Mouse (Mus musculus) gastrocnemius, postnatal 10 days (tissue): ENCODE measurements around the gene Gal3st4. TPM values are rescaled to one million over a fixed set of nuclear protein-coding genes. Genes with fewer than 3 reads are reported as not detected.
A peak's percentile ranks its signal among the peaks of the same experiment; 100 is the strongest.

Source experiments
- DNase-seq: peaks from one replicate; pipeline ENCODE4 v3.0.0; 2021; ENCODE audit warnings: mixed read lengths
- long read RNA-seq, 2 experiments: library from polyadenylated mRNA; stranded (forward); transcript quantifications; one replicate each; pipeline ENCODE4 v2.0.0; 2021
- total RNA-seq, 2 experiments: library from RNA; stranded (reverse); gene quantifications; 2 replicates each; pipeline ENCODE4 v1.2.3; 2021

The Gal3st4 gene
- total RNA-seq, result under 1 TPM; 0.38 to 0.86 TPM
- long read RNA-seq, experiment 1, result 0 reads
- long read RNA-seq, experiment 2, result 0 reads

DNA sequence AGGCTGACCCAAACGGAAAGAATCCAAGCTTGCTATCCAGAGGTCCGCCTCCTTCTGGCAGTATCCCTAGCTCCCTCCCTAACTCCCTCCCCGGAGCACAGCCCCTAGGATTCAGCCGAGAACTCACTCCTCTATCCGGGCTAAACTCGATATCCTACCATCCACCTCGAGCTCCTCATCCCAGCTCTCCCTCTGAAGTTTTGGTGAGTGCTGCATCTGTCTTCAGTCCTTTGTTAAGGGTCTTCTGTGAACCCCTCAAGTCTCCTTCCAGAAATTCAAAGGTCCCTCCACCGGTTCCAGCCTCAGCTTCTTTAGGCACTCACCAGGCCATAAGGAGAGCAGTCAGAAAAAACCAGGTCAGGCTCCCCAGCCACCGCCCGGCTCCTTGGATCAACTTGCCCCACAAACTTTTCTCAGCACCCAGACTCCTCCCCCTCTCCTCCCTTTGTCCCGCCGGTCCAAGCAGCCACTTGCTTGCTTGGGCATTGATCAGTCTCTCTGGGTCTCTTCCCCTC, at the start of gene Gal3st4:
Gene Gal3st4 (minus strand): TSS at position 432 of the 515 bp plus-strand sequence.
- DNase-seq, result no peak

DNA sequence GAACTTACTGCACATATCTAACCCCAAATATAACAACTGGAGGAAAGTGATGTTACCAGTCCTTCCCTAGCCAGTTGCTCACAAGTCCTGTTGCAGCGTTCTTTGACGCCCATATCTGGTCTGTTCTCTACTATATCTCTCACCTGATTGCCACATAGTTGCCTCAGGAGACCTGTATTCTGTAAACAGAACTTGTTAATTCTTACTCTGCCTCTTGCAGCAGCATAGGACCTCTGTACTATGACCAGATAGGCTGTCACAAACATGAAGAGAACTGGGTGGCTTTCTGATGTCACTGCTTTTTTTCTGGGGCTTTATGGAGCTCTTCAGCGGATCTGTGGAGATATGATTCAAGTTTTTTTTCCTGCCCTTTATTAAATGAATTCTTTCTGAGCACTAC, 40.2 kb upstream of the Gal3st4 start:
- DNase-seq, result no peak

DNA sequence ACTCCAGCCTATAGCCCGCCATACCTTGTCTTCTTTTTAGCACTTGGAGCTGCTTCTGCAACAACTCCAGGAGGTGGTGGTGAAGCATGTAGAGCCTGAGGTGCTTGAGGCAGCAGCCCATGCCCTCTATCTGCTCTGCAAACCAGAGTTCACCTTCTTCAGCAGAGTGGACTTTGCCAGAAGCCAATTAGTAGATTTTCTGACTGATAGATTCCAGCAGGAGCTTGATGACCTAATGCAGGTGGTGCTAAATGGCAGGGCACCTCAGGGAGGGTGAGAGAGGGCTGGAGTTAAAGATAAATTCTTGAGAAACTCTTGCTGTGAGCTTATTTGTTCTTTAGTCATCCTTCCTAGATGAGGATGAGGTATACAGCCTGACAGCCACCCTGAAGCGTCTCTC, 27.0 kb upstream of the Gal3st4 start:
- no peak for DNase-seq

DNA sequence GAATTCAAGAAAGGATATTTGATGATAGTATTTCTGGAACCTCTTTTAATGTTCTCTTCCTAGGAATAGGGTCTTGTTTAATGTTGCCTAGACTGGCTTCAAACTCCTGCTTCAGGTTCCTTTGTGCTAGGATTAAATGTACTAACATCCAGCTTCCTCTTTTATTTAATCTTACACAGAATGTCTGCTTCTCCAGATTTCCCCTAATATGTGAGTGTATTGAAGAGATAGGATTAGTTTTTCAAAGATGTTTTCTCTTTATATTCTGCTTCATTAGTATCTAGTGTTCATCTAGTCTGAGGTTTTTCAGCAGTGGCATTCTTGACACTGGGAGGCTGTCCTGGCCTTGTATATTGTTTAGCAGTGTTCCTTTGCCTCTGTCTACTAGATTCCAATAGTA, 21.5 kb upstream of the Gal3st4 start:
- DNase-seq, result no peak

DNA sequence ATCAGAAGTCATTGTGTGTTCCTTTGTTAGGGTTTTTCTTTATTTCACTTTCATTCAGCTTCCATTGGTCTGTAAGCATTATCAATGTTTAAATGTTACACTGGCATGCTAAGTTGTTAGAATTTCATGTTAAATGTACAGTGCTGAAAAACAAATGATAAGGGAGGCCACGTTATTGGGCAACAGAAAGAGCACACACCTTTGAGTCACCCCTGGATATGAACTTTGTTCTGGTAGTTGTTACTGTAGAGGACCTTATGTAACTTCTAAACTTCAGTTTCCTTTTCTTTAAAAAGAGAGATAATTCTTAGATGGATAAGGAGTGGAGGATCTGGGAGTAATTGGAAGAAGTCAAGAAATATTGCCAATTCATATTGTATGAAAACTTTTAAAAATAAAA, 19.0 kb upstream of the Gal3st4 start:
- no peak for DNase-seq

DNA sequence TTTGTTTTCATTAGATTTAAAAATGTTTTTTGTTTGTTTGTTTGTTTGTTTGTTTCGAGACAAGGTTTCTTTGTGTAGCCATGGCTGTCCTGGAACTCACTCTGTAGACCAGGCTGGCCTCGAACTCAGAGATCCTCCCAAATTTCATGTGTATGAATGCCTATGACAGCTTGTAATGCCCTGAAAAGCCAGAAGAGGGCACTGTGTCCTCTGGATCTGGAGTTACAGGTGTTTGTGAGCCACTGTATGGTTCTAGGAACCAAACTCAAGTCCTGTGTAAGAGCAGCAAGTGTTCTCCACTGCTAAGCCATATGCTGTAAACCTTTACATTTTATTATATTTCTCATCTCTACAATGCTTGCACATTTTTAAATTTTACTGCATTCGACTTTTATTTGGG, 15.2 kb upstream of the Gal3st4 start:
- DNase-seq, result no peak

DNA sequence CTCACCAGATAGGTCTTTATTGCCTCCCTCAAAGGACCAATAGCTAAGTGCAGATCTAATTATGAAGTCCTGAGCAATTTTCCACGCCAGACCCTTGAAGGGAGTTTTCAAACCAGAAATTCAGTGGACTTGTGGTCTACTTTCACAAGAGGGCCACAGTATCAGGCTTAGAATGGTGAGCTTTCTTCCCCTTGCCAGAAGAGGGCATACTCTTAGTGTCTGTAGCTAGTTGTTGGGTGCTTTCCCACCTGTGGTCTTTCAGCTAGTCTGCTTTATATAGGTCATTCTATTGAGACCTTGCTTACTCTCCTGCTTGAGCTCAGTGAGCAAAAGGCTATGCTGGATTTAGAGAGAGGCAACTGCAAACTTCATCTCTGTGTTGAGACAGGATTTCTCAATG, 10.9 kb upstream of the Gal3st4 start:
- no peak for DNase-seq

DNA sequence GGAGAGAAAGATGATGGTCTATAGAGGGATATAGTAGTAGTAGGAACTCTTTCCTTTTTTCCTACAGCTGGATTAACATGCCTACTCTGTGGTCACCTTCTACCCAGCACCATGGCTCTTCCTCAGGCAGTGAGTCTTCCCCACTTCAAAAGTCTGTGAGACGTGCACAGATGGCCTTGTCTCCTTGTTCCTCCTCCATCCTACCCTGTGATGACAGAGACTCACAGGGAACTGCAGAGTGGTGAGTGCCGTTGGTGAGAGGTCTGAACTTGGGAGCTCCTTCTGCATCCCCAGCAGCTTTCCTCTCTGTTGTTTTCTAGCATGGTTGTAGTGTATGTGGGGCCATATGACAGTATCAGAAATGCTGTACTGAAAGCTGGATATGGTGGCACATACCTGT, 9.2 kb upstream of the Gal3st4 start:
- no peak for DNase-seq

DNA sequence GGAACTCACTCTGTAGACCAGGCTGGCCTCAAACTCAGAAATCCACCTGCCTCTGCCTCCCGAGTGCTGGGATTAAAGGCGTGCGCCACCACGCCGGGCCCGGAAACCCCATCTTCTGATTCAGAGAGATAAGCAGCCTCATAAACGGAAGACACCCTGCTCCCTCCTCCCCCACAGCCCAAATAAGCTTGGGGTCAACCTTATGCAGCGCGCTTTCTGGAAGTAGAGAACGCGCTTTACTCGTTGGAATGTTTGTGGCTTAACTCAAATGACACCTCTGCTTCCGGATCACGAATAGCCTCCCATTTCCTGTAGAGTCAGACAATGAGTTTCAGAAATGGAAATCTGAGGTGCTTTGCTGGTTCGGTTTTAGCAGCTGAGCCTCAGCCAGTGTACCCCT, 8.2 kb upstream of the Gal3st4 start:
- no peak for DNase-seq

DNA sequence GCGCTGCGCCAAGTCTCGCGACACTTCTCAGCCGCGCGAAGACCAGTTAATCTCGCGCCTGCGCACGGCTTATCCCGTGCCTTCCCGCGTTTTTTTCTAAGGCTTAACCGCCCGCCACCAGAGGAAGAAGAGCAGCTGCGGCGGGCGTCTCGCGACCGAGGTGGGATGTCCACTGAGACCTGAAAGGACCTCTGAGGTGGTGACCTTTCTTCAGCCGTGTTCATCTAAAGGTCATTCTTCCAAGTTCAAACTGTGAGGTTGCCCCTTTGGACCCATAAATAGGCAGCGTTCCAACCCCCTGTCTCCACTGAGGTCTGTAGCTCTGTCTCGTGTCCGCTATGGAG, 7.8 kb upstream of the Gal3st4 start:
- DNase-seq, result no peak

DNA sequence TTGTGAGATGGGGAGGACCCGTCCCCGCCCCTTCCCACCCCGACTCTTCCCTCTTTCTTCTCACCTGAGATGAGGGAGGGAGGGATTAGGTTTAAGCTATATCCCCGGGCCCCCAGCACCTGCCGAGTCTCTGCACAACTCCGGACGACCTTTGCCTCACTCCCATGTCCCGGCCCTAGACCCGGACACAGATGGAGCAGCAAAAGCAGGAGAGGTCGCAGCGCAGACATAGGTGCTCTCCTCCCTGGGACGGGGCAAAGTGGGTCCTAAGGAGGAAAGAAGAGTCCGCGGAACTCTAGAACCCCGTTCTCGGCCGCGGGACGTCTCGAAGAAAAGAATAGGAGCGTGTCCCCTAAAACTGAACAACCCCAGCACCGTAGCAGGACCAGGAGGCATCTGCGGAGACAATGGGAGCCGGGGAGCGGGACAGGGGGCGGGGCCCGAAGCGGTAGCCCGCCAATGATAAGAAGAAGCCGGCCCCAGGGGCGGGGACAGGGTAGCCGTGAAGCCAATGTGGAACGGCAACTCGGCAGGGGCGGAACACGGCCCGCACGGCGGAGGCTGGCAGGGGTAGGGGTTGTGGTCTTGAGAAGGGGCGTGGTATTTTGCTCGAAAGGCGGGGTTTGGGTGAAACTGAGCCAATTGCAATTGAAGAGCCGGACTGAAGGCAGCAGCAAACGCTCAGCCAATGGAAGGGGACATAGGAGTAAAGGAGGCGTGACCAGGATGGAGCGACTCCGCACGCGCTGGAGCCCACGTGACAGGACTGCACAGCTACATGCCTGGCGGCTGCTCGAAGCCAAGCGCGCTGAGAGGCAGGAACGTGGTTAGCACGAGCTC, 7.2 kb upstream of the Gal3st4 start, which contains the start of the genes Gm43720, Gpc2 and Stag3:
Gene Gm43720 (minus strand): TSS at position 374 of the 840 bp plus-strand sequence.
Gene Gpc2 (minus strand): TSS at position 421 of the 840 bp plus-strand sequence.
Gene Stag3 (plus strand): TSS at position 656 of the 840 bp plus-strand sequence.
- peak; percentile 82 for DNase-seq

DNA sequence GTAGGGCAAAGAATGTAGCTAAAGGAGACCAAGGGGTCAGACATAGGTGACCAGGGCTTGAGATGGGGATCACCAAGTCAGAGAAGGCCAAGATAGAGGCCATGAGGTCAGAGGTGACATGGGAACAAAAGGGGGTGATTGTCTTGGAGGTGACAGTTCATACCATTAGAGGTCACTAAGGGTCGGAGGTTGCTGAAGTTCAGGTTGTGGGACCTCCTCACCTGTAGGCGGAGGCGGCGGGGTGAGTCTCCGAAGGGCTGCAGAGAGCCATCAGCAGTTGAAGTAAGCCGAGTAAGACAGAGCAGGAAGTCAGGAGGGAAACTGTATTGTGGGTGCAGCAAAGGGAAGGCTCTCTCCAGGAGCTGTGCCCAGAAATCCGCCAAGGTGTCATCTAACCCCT, 5.4 kb upstream of the Gal3st4 start:
- no peak for DNase-seq

DNA sequence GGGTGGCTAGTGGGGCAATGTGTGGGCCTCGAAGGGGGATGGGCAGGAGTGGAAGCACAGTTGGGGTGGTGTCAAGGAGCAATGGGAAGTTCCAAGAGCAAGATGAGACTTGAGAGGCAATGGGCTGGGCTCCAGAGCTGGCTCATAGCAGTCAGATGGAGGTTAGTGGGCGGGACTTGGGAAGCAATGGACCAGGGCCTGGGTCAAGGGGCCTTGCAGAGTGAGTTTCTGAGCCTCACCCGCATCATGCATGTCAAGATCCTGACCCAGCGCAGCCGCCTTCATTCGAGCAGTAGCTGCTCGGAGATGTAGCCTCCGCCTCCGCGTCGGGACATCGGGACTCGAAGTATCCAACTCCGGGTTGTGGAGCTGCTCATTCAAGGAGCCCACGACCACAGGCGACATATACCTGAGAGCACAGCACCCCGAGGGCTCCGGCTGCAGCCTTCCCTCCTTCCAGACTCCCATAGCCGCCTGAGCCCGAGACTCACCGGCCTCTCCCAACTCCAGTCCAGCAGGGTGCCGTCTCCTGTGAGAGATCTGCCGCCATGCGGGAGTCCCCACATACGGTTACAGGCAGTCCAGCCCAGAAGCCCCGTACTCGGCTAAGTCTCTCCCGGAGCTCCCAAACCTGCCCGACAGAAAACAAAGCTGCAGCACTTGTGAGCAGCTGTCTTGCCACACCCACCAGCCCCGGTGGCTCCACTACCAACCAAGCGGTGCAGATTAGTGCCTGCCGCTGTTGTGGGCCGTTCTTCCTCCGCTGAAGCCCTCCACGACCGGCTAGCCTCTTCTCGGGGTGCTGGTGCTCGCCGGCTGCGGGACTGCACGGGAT, 2.8 kb upstream of the Gal3st4 start:
- no peak for DNase-seq

DNA sequence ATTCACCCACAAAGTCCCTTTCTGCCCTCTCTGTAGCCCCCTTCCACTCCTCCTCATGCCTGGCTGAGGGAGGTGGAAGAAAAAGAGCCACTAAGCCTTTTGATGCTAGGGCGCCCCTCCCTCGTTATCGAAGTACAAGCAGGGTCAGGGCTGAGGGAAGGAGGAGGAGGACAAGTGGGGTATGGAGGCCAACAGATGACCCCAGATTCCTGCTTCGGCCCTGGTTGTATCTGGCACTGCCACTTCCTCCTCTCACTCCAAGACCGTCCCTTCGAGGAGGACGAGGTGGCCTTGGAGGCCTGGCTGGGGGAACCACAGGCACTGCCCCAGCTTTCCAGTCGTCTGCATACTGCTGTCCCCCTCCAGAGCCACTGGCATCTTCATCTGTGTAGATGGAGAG, 1.5 kb upstream of the Gal3st4 start:
- no peak for DNase-seq

DNA sequence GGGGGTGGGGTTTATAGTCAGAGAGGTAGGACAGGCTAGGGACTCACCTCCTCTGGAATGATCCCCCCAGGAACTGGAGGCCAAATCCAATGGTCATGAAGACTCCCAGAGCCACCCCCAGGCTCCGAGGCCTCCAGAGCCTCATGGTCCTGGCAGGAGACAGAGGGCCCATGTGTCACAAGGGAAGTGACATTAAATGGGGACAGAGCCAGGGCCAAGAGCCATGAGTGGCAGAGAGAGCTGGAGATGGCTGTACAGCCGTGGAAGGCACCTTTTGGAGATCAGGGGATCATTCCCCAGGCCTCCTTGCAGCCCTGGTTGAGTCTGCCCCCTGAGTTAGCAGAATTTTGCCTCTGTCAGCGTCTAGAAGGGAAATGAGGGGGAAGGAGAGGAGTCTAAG, 1.4 kb downstream of the Gal3st4 start:
- DNase-seq, result no peak

DNA sequence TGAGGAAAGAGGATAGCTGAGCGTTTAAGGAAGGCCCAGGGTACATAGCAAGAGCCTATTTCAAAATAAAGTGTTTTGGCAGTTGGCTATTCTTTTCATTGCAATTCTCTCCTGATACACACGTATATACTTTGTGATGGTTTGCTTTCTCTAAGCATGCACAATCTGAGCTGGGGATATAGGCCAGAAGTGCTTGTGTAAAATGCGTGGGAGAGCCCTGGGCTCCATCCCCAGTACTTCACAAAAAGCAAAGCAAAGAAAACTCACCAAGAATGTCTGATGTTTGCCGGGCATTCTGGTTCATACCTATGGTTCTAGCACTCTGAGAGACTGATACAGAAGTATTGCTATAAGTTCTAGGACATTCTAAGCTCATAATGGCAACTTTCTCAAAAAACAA, 3.7 kb downstream of the Gal3st4 start:
- no peak for DNase-seq

DNA sequence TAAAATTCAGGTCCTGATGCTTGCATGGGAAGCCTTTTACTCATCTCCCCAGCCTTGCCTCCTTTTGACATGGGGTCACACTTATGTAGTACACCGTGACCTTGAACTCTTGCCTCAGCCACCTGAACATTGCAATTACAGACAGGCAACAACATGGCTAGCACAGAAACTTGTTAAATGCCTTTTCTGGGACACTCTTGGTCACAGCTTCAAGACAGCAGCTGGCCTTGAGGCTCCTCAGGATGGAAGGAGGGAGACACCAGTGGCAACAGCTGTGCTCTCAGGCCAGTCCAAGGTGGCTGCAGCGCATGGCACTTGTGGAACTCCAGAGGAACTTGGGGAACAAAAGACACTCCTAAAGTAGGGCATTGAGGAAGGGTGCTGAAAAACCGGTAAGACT, 5.5 kb downstream of the Gal3st4 start:
- no peak for DNase-seq

DNA sequence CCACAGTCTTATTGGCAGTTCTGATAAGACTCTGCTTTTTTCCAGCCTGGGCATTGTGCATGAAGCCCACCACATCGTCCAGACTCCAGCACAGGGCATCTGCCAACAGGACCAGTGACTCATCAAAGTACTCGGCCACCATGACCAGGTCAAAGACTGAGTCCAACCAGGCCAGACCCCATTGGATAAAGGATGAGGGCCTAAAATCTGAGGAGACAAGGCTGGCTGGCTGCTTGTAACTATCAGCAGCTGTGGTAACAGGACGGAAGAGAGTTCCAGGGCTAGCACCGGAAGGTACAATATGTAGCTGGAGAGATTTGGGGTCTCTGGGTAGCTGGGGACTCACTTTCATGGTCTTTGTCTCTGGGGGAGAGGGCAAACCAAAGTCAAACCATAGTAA, 6.9 kb downstream of the Gal3st4 start:
- DNase-seq, result no peak

DNA sequence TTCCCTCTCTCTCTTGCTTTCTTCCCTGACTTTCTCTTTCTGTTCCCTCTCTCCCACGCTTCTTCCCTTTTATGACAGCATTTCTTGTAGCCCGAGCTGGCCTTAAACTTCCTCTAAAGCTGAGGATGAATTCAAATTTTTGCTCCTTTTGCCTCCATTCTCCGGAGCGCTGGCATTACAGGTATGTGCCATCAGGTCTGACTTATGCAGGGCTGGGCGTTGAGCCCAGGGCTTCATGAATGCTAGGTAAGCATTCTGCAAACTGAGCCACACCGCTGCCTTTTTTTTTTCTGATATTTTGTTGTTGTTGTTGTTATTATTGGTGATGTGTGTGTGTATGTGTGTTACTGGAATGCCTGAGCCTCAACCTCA, 8.4 kb downstream of the Gal3st4 start:
- DNase-seq, result no peak

DNA sequence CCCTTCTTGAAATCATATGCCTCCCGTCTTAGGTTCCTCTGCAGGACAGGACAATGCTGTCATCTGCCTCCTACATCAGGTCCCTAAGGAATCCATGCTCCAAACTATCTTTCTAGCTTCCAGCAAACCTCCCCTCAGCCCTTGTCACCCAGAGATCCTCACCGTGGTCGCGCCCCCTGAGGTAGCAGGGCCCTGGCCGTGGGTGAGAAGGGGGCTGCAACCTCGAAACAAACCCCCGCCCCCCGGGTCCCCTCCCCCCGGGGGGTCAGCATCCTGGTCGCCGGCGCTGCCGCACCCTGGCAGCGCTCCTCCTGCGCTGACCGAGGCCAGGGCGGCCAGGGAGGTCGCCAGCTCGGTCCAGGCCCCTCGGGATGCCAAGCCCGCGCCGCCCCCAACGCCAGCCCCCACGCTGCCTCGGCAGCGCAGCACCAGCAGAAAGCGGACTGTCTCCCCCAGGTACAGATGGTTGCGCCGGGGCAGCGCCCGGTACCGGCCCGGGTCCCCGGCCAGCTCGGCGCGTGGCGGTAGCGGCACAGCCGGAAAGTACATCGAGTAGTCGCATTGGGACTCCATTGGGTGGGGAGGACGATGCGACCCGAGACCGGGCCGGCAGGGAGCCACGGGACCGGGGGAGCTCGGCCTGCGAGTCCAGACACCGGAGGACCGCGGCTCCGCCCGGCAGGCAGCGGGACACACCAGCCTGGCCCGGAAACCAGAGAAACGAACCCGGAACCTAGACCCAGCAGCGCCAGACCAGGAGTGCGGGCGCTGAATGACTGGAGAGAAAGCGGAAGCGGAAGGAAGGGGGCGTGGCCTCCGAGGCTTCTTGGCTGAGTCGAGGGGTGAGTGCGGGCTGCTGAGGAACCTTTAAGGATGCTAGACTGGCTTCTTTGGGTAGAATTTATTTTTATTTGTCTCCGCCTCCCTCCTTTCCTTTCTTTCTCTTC, 9.1 kb downstream of the Gal3st4 start, which contains the start of gene BC037034:
Gene BC037034 (minus strand): TSS at position 774 of the 947 bp plus-strand sequence.
- DNase-seq, result peak; percentile 93

DNA sequence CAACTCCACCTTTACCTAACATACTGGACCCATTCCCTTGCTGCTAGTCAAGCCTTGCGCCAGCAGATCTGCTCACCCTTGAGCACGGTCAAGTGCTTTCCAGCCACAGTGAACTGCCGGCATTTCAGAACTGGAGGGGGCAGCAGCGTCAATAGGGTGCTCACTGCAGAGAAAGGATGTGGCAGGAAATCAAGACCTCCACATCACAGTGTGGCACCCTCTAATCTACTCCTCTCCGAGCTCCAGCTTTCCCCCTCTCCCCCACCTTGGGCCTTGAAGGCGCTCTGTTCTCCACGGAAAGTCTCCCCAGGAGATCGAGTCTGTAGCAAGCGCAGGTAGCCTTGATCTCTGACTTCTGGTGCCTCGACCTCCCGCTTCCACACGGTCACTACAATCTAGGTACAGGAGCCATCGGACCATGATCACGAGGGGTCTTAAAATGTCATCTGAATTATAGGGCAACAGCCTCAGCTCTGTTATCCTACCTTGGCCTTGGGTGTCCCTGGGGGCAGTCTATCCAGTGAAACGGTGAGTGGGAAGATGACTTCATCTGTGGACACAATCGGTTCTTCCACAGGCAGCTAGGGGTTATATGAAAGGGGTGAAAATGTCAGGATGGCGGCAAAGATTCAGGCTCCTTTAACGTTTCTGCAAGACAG, 9.9 kb downstream of the Gal3st4 start:
- DNase-seq, result no peak
